Mouse (Mus musculus): ENCODE measurements at regions not wholly inside any gene's neighbourhood (a gene's known extent, or its start where the extent isn't known, plus 50 kb on each side); places are given as distances from the start of the nearest gene placed in this dataset.
"Not testable (repeated sequence)": the region's sequence is repeated elsewhere in the genome, so short reads cannot be mapped to it uniquely, and the experiment has no call there.

GRCm38 (mm10) chr2:100252006-100252405 lies 1372.5 kb upstream of the Rag2 start:
- DNase-seq, result peak in 1 of 2 experiments; percentile 4

GRCm38 (mm10) chr2:100259136-100259853 lies 1365.2 kb upstream of the Rag2 start:
- DNase-seq, result no peak

GRCm38 (mm10) chr2:100306516-100306915 lies 1318.0 kb upstream of the Rag2 start:
- DNase-seq, result no peak

GRCm38 (mm10) chr2:100312750-100313275 lies 1311.7 kb upstream of the Rag2 start:
- no peak for DNase-seq

- no peak for DNase-seq
Measured at GRCm38 (mm10) chr2:100320461-100320860, 1304.1 kb upstream of the Rag2 start.

DNA sequence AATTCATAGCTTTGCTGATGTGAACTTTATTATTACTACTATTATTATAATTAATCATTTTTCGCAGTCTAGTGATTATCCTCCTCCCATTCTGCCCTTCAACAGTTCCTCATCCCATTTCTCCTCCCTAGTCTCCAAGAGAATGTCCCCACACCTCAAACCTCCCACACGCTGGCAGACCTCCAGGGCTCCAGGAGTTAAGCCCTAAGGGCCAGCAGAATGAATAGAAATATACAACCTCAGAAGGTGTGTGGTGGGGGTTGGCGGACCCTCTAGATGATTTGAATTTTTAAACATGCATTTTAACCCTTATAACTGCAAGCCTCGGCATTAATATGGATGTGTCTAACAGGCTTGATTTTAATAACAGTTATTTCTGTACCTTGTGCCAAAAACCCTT lies 1283.8 kb upstream of the Rag2 start:
- no peak for DNase-seq

- no peak for DNase-seq
Measured at GRCm38 (mm10) chr2:100344921-100345425, 1279.5 kb upstream of the Rag2 start.

DNA sequence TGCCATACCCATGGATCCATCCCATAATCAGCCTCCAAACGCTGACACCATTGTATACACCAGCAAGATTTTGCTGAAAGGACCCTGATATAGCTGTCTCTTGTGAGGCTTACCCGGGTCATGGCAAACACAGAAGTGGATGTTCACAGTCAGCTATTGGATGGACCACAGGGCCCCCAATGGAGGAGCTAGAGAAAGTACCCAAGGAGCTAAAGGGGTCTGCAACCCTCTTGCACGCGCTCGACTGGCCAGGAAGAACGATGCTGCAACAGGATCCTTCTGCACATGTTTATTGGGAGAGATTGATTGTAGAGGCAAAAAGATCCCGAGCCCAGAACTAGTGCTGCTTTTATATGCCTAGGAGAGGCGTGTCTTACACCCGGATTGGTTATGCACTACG lies 1258.9 kb upstream of the Rag2 start:
- DNase-seq, result not testable (repeated sequence)

- no peak for DNase-seq
Measured at GRCm38 (mm10) chr2:100399776-100400175, 1224.7 kb upstream of the Rag2 start.

GRCm38 (mm10) chr2:100426661-100427060 lies 1197.9 kb upstream of the Rag2 start:
- DNase-seq, result no peak

DNA sequence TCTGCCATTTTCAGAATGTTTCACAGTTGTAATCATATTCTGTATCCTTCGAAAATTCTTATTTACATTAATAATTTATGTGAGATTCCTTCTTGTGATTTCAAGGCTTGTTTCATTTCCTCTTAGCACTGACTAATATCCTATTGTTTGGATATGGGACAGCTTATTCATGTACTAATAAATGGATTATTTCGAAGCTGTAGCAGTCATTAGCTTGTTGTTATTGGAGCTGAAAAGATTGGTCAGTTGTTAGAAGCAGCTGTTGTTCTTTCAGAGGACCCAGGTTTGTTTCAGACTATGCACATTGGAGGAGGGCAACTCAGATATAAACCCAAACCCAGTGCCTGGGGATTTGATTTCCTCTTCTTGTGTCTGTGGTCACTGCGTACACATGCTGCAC lies 1189.5 kb upstream of the Rag2 start:
- DNase-seq, result no peak

GRCm38 (mm10) chr2:100445868-100446267 lies 1178.7 kb upstream of the Rag2 start:
- no peak for DNase-seq

- DNase-seq, result no peak
Measured at GRCm38 (mm10) chr2:100446332-100446731, 1178.2 kb upstream of the Rag2 start.

- not testable (repeated sequence) for DNase-seq
Measured at GRCm38 (mm10) chr2:100459641-100460040, 1164.9 kb upstream of the Rag2 start.

DNA sequence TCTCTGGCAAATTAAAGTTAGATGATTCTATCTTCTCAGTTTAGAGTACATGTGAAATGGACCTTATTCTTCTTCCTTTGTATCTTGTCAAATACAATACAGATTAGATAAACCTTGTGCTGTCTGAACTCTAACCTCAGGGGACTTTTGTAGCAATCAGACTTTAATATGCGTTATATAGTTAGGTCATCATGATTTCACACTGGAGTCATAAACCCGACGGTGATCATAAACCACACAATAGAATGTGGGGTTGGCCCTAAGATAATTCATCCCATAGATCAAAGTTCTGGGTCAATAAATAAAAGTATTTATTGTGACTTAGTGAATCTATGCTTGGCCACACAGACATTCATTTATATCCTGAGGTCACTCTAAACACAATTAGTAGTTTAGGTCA lies 1138.3 kb upstream of the Rag2 start:
- DNase-seq, result not testable (repeated sequence)

DNA sequence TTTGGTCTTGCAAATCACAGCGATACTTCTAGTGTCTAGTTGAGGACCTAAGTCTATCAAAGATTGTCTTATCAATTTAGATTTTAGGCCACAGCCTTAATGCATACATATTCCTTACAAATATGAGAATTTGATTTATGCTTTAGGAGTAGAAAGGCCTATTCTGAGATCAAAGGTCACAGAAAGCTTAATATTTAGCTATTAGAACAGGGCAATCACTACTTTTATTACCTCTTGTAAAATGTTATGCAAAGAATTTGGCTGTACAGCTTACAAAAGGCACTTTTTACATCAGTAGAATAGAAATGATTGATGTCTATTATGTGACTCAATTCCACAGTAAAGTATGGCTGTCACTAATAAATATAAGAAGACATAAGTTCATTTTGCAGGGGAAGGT lies 1119.4 kb upstream of the Rag2 start:
- not testable (repeated sequence) for DNase-seq

Measured in cerebellum, adult 18-20 months (tissue).